Mouse (Mus musculus) lung, postnatal 4 days (tissue): Measurements from ENCODE around the gene Tnfrsf19.

Source experiments
- DNase-seq, 2 experiments: peaks; one replicate each; pipeline ENCODE4 v3.0.0; 2021

Tnfrsf19 gene

DNA sequence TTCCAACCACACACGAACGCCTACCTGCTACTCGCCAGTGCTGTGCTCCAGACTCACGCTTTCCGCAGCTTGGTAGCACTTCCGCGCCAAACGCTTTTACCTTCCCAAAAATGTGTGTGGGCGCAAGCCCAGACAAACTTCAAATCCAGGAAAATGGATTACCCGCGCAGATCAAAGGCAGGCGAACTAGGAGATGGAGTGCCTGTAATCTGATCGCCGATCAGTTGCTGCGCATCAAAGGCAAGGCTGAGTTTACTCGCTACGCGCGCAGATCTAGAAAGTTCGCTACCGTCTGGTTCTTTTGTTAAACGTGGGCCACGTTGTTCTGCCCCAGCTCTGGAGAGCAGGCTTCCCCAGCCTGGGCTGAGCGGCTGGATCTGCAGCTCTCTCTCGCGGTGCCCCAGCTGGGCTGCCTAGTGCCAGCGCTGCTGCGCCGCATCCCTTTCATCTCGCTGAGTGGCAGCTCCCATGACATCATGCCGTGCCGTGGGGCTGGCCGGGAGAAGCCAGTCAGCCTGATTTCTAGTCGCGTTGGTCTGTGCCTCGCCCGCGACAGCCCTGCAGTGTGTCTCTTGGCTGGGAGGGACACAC is at the start of gene Tnfrsf19:
Gene Tnfrsf19, minus strand, starts transcription at position 400 of the 591 bp plus-strand sequence.
- DNase-seq: peak; percentile 87 to 92

DNA sequence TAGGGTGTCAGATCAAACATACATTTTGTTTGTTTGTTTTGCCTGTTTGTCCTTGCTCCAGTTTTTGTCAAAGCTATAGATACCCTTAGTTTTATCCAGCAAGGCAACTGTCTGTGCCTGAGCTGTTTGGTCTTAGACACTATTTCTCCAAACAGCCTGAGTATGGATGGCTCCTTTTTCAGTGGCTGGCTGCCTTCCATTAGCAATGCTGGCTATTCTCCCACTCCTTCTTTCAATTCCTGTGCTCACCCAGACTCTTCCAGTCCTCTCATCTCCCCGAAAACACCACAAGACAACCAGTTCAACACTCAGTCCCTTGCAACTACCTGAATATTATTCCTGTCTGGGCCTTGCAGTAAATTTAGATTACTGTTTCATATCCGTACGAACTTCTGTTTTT is 45.8 kb upstream of the Tnfrsf19 start:
- DNase-seq: no peak

DNA sequence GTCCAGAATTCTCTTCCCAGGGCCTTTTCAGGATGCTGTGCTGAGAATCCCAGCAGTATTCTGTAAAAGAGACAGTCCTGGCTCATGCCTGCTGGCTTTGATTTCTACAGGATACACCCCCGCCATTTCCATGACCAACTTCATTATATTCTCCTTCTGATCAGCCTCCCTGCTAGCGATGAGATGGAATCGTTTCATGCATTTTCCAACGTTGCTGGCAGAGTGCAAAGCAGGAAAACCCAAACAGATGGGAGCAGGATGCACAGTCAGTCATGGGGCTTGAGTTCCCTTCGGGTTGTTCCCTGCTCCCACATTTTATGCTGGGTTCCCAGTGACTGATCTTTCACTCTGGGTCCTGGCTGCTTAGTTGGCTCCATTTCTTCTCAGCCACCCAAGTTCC is 44.7 kb upstream of the Tnfrsf19 start:
- no peak for DNase-seq

DNA sequence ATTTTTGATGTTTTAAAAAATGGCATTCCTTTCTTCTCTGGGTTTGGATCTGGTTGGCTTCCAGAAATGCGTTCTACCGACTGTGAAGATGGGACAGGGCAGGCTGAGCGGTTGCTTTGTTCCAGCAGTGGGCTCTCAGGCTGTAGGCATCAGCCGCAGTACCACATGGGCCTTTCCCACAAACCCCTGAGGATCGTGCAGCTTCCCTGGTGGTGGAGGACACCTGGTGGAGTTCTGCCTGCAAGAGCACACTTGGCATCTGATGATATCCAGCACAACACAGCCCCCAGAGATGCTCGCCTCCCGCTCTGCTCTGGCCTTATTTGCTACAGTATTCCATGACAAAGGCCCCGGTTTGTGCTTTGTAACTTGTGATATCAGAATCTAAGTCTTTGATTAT is 41.9 kb upstream of the Tnfrsf19 start:
- no peak for DNase-seq

DNA sequence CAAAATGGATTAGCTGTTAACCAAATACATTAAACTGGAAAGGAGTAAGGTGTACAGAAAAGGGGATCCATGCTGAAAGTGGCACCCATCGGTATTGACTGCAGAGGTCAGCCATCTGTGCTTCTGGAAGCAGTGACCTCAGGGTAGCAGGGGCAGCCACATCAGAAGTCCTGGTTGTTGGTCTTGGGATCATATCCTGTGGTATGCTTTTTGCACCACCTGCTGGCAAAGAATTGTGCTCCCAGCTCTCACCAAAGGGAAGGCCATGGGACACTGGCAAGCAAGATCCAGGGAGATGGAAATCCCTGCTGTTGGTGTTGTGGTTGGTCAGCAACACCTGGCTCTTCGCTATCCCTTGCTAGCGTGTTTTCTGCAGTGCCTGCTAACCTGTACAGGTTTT is 39.0 kb upstream of the Tnfrsf19 start:
- DNase-seq: peak; percentile 45 to 60

DNA sequence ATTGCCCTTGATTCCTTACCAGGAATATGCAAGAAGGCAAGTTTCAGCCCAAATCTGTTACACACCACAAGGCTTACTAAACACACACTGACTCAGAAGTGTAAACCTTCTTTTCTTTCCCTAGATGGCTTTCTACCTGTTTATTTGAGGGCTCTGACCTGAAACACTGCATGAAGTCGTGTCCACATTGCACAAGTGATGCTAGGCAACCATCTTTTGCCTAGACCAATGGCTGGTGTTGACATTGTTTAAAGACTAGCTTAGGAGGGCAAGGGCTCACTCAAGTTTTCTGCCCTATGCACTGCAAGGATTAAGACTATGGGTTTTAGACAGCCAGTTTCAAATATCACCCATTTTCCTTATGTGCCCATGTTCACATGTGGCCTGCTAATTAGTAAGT is 23.3 kb upstream of the Tnfrsf19 start:
- no peak for DNase-seq

DNA sequence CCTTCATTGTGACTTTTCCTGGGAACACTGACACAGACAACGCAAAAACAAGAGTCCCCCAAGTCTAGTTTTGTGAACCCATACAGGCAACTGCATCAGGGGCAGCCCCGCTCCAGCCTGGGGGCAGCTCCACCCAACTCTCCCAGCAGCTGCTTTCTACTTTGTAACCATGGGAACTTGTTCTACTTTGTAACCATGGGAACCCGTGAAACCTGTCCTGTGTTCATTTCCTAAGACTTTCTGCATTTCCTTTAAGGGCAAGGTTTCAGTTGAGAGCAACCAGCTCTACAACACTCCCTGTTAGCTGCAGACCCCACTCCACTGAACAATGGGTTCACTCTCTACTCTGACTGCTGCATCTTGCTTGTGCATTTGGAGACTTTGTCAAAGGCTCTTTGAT is 15.4 kb upstream of the Tnfrsf19 start:
- DNase-seq: no peak

DNA sequence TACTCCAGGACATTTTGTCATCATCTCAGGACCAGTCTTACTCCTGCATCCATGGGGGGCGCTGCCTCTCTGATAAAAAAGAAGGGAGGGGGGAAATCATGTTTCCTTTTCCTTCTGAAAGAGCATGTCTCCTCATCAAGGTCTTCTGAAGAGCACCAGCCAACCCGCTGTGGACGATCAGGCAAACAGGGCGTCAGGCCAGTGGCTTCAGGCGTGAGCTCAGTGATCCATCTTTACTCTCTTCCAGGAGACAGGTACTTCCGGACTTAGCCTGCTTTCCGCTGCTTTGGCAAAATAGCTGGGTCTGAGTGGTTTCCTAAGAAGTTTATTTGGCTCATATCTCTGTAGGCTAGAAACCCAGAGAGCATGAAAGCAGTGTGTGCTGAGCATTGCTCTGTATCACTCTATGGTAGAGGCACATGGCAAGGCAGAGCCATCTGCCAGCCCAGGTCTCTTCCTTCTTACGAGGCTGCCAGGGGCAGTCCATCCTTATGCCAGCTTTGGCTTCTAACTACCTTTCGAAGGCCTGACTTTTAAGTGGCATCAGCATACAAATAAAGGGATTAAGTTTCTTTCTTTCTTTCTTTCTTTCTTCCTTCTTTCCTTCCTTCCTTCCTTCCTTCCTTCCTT is 13.1 kb upstream of the Tnfrsf19 start:
- DNase-seq: no peak

DNA sequence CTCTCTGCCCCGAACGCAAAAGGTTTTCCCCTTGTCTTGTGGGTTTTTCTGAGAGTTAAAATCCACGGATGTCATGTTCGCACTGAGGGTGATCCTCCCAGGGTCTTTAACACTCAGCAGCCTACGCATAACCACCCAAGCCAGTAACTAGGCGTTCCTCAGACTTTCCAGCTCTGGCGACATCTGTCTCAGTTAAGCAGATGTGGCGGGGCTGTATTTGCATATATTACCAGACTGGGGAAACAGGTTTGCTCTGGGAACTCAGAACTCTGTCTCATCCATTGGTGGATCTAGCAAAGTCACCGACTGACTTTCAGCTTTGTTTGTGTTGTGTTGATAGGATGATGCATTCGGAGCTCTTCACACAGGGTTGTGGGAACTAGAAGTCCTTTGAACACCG is 10.7 kb upstream of the Tnfrsf19 start:
- DNase-seq: no peak

DNA sequence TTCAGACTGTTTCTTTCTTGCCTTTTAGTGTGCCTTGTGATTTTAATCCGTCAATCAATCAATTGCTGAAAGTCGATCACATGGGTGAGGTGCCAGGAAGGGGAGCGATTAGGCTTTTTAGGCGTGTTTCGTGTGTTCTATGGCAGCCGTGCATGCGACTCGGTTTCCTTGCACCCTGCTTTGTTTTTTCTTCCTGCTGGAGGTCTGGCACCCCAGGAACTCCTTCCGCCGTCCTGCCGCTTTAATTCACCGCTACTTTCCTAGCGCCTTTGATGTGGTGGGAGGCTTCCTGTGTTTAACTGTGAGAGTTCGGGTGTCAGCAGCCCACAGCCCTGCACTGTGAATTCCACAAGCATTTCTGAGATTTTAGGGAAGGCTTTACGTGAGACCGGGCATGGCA is 10.2 kb upstream of the Tnfrsf19 start:
- DNase-seq: no peak

DNA sequence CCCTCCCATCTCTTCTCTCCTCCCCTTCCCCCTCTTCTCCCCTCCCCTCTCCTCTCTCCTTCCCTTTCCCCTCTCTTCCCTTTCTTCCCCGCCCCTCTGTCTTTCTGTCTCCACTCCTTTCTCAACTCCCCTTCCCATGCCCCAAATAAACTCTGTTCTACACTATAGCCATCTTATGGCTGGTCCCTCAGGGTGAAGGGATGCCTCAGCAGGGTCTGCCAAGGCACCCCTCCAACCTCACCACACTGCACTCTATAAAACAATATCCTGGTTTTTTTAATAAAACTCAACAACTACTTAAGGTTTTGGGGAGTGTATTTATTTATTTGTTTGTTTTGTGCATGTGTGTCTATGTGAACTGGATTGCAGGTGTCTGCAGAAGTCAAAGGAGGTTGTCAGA is 9.6 kb upstream of the Tnfrsf19 start:
- DNase-seq: no peak

DNA sequence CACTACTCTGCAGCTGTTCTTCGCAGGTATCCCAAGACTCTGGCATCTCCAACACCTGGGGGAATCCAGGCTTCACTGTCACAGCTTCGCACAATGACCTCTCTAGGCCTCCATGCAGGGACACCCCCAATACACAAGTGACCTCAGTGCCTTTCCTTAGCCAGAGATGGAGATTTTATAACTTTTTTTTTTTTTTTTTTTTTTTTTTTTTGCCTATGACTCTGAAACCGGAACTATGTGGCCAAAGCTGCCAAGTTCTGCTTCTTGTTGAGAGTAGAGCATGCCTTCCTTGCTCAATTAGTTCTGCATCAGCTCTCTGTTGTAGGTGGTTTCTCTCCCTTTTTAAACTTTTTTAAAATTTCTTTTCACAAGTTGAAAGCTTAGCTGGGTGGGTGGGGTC is 5.9 kb upstream of the Tnfrsf19 start:
- DNase-seq: no peak

DNA sequence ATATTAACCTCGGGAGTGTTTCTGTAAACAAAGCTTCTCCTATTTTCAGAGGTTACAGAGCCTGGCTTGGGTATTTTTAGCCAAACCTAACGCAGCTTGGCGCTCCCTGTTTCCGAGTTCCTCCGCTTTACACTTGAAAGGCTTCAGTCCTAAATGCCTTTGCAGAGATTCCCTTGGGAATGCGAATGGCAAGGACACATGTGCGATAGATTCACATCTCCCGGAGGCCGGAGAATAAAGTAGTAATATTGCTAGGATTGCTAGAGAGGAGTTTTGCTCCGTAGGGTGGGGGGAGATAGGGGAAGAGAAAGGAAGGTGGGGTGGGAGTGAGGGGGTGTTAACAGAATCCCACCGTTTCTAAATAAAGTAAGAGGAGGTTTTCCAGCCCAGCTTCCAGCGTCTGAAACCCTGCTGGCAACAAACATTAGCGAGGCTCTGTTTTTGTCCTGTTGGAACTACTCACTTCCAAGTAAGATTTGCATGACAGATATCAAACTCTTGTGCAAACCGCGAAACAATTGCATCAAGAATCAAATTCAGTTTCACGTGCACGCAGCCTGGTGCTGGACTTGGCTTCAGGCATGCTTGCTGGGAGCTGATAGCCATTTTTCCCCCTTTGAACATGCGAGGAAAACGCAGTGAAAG is 722 bp downstream of the Tnfrsf19 start:
- peak in 1 of 2 experiments; percentile 47 for DNase-seq

DNA sequence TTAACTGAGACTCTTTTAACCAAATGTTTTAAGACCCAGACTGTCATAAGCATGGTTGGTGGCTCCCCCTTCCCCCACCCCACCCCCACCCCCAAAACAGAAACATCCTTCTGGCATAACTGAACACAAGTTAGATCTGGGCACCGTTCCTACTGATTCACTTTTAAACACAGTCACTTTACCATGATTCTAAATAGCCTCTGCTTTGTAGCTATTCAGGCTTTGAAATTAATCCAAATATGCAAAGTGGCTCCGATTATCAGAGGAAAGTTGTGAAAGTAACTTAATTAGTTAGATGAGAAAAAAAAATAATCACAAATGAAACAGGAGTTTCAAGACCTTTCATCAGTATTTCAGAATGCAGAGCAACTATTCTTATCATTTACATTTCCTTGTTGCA is 2.0 kb downstream of the Tnfrsf19 start:
- DNase-seq: no peak

DNA sequence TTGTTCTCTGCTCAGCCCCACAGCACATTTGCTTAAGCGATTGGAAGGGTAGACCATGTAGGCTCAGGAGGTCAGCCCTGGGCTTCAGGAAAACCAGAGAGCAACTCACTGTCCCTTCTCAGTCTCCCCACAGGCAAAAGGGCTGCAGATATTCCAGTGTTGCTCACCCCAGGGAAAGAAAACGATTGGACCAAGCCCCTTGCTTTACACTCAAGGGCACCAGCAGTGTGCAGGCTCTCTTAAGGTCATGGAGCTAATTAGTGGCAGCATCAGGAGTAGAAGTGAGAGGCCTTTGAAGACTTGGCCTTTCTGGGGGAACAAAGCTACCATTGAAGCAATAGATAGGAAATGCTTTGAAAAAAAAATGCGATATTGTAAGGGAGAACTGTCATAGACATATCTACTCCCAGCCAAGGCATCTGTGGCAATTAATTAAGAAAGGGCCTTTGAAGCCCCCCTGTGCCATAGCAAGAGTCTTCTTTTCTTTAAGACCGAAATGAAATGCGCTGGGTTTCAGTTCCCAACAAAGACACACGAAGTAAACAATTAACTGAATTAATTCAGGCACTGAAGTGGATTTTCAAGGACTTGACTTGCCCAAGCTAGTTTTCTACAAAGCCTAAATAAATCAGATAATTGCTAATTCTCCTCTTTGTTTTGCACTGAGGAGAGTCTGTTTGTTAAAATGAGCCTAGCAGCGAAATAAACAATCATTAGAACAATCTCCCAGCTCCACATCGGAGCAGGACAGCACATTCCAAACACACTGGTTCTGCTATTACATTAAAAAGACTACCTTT is 2.6 kb downstream of the Tnfrsf19 start:
- DNase-seq: no peak

DNA sequence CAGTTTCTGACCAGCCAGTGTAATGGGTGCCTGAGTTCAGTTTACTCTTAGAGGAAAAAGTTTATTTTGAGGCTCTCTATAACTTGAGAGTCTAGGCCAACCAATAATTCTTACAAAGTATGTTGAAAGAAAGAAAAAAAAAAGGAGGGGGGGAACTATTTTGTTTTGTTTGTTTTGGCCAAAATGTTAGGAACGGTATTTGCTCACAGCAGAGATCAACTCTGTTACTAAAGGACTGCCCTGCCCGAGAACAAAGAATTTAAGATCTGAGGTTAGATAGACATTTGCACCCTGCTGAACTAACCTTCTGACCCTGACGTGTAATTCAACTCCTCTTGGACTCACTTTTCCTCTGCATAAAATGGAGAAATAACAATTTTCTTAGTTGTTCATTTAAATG is 4.0 kb downstream of the Tnfrsf19 start:
- no peak for DNase-seq

DNA sequence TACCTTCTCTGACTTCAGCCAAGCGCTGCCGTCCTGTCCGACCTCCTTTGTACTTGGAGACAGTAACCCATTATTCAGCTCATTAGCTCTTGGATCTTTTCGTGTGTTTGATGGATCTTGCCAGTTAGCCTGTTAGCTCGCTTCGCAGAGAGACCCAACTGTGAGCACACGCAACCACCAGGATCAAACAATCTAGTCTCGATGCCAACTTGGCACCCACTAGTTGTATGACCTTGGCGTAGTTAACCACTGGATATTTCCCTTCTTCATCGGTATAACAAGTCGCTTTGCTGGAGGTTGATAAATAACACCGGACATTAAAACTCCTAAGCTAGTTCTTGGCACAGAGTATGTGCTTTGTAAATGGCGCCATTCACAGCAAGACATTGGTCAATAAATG is 6.1 kb downstream of the Tnfrsf19 start:
- DNase-seq: no peak

DNA sequence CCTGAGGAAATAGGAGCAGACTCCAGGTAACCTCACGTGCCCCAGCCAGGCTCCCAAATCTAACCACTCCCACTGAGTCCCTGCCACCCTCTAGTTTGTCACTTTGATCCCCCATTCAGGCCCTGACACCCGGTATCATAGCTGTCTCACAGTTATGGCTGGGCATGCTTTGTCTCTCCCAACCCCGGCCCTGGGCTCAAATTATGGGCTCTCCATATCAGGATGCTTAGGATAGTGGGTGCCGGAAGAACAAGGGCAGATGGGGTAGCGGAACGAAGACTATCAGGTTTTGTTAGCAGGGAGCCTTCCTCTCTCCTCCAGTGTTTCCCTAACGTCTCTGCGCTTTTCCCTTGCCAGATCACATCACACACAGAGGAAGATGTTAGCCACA is 8.2 kb downstream of the Tnfrsf19 start:
- no peak for DNase-seq

DNA sequence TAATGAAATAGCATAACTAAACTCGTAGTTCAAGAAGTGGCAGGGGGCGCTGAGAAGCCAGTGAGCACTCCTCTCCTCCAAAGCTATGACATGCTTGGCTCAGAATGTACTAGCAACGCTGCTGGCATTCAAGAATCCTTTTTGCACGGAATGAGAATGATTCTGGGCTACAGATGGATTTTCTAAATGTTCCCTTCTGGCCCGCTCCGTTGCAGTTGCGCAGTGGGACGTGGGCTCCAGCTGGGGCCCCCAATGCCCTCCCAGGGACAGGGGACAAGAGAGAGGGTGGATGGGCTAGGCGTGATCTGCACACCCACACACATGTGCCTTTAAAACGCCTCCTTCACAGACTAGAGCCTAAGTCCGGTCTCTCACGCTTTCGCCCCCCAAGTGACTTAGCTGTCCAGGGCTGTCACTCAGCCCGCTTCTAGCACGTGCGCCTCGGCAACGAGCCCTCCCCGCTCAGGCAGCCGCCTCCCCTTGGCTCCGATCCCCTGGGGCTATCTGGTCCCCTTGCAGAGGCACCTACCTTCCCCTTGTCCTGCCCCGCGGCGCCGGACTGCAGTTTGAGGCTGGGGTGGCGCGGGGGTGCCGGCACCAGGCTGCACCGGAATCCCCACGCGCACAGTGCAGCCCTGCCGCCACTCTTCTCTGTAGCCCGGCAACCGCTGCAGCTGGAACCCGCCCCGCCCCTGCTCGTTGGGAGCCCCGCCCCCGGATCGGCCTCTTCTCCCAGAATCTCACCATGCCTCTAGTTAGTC is 8.8 kb downstream of the Tnfrsf19 start:
- peak; percentile 68 to 73 for DNase-seq

DNA sequence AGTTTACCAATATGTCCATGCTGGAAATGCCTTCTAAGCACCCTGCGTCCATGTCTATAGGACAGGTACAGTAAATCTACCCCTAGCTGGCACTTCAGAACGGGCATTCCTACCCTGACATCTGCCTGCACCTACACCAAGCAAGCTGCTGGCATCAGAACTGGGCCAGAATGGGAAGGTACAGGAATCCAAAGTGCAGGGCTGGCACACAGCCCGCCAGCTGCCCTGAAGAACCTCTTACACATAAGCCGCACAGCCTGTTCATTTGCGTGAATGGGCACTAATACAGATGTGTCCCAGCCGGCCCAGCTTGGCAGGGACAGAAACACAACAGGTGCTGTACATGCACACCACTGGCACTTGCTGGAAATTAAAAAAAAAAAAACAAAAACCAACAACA is 15.9 kb downstream of the Tnfrsf19 start:
- DNase-seq: peak; percentile 39 to 69

DNA sequence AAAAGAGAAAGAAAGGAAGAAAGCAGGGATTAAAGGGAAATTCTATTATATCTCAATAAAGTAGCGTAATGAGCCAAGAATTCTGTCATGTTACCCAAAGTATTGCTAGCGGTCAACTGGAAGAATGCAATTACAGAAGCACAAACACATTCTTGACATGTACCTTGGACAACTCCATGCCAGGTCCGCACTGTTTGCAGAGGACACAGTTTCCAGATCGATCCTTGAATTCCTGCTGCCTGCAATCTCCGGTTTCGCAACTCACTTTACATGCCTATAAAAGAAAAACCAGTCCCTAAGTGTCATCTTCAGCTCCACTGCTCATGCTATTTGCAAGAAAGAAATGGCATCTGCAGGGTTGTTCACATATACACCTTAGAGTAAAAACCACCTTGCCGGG is 22.3 kb downstream of the Tnfrsf19 start:
- no peak for DNase-seq

DNA sequence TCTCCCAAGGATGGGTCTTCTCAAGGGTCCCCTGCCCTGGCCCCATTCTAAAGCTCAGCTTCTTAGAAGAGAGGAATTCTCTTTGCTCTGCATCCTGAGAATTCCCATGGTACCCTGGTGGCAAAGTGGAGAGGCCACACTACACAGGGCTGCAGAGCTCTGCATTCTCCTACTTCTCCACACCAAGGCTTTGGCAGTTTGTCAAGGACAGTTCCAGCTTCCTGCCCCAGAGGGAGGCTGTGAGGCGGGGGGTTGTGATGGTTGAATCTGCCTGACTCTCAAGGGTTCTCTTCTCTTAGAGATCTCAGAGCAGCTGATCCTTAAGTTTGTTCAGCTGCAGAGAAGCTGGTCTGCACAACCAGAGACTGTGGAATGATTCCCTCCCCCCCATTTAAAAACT is 23.9 kb downstream of the Tnfrsf19 start:
- peak in 1 of 2 experiments; percentile 13 for DNase-seq

DNA sequence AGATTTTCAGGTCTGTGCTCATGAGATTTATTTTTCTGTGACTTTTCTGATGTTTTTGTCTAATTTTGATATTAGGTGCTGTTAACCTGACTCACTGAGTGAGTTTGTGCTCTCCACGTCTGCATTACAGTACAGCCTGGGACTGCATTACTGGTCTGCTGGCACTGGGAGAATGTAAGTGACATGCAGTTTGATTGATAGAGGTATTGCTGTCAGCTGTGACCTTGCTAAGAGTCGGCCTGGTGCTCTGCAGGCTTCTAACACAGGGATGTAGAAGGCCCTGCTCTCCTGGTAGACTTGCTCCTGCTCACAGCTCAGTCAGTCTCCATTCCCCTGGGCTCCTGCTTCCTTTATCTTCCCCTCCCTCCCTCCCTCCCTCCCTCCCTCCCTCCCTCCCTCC is 25.3 kb downstream of the Tnfrsf19 start:
- no peak for DNase-seq
